Mouse (Mus musculus): Measurements from ENCODE around the gene Sept10. TPM values are rescaled to one million over a fixed set of nuclear protein-coding genes. Genes with fewer than 3 reads are reported as not detected.
A peak's percentile ranks its signal among the peaks of the same experiment; 100 is the strongest.

The Sept10 gene
- polyA plus RNA-seq, 1 experiment from 2014 or later, result 12.8 TPM

- H3K4me3 ChIP-seq (ENCODE audit: low read depth, low read length), result no peak overlapping the region
These were observed 59.3 kb downstream of the Sept10 start for GRCm38 (mm10) chr10:59162185-59162897.

GRCm38 (mm10) chr10:59158627-59159026 is 63.0 kb downstream of the Sept10 start:
- Histone ChIP-seq H3K9me3 (ENCODE audit: control insufficient read depth, low read length) (no peaks in the 10 kb centered on the region), H3K27me3 (ENCODE audit: control insufficient read depth, insufficient read depth, low read length) (no peaks in the 10 kb centered on the region), H3K9ac (replicated peaks; ENCODE audit: low read depth, low read length) (no peak overlapping the region), H3K4me2 (ENCODE audit: low read depth, low read length) (no peak overlapping the region), H3K4me1 (ENCODE audit: control insufficient read depth, insufficient read depth, low read length) (no peaks in the 10 kb centered on the region), H3K4me3 (ENCODE audit: low read depth, low read length) (no peak overlapping the region), H3K27ac (ENCODE audit: low read depth, low read length) (no peak overlapping the region), H3K36me3 (ENCODE audit: control insufficient read depth, insufficient read depth, low read length) (no peaks in the 10 kb centered on the region)
- WGBS, result 81% methylated on average over 3 of the region's 3 CpGs
- no peak for ATAC-seq (ENCODE audit: low read depth)

More at GRCm38 (mm10) chr10:59162185-59162897, 59.3 kb downstream of the Sept10 start:
- Histone ChIP-seq H3K36me3 (ENCODE audit: control insufficient read depth, insufficient read depth, low read length) (no peaks in the 10 kb centered on the region), H3K4me1 (ENCODE audit: control insufficient read depth, insufficient read depth, low read length) (no peaks in the 10 kb centered on the region), H3K9me3 (ENCODE audit: control insufficient read depth, low read length) (no peaks in the 10 kb centered on the region), H3K9ac (replicated peaks; ENCODE audit: low read depth, low read length) (no peak overlapping the region), H3K4me2 (ENCODE audit: low read depth, low read length) (no peak overlapping the region), H3K27me3 (ENCODE audit: control insufficient read depth, insufficient read depth, low read length) (no peaks in the 10 kb centered on the region), H3K27ac (ENCODE audit: low read depth, low read length) (no peak overlapping the region)
- WGBS, result 80% methylated on average over 4 of the region's 4 CpGs
- no peak for ATAC-seq (ENCODE audit: low read depth)

GRCm38 (mm10) chr10:59152544-59153081 is 69.0 kb downstream of the Sept10 start:
- H3K27me3 ChIP-seq (ENCODE audit: control insufficient read depth, insufficient read depth, low read length), result no peaks in the 10 kb centered on the region
- H3K36me3 ChIP-seq (ENCODE audit: control insufficient read depth, insufficient read depth, low read length), result no peaks in the 10 kb centered on the region
- no peaks in the 10 kb centered on the region for H3K4me1 ChIP-seq (ENCODE audit: control insufficient read depth, insufficient read depth, low read length)
- H3K4me2 ChIP-seq (ENCODE audit: low read depth, low read length), result no peak overlapping the region
- no peak for ATAC-seq (ENCODE audit: low read depth)
- no peak overlapping the region for H3K4me3 ChIP-seq (ENCODE audit: low read depth, low read length)
- H3K9me3 ChIP-seq (ENCODE audit: control insufficient read depth, low read length), result no peaks in the 10 kb centered on the region
- WGBS, result 72% methylated on average over 5 of the region's 5 CpGs
- no peak overlapping the region for H3K9ac ChIP-seq (replicated peaks; ENCODE audit: low read depth, low read length)
- no peak overlapping the region for H3K27ac ChIP-seq (ENCODE audit: low read depth, low read length)

- 93% methylated on average over 10 of the region's 10 CpGs for WGBS
- H3K9ac ChIP-seq (replicated peaks; ENCODE audit: low read depth, low read length), result no peak overlapping the region
- no peak overlapping the region for H3K4me3 ChIP-seq (ENCODE audit: low read depth, low read length)
- ATAC-seq (ENCODE audit: low read depth), result no peak
- H3K27me3 ChIP-seq (ENCODE audit: control insufficient read depth, insufficient read depth, low read length), result no peaks in the 10 kb centered on the region
- no peak overlapping the region for H3K4me2 ChIP-seq (ENCODE audit: low read depth, low read length)
- H3K9me3 ChIP-seq (ENCODE audit: control insufficient read depth, low read length), result no peaks in the 10 kb centered on the region
- no peak overlapping the region for H3K27ac ChIP-seq (ENCODE audit: low read depth, low read length)
- no peaks in the 10 kb centered on the region for H3K4me1 ChIP-seq (ENCODE audit: control insufficient read depth, insufficient read depth, low read length)
- H3K36me3 ChIP-seq (ENCODE audit: control insufficient read depth, insufficient read depth, low read length), result no peaks in the 10 kb centered on the region
These were observed 70.5 kb downstream of the Sept10 start for GRCm38 (mm10) chr10:59150938-59151657.

GRCm38 (mm10) chr10:59149956-59150383 is 71.7 kb downstream of the Sept10 start:
- peak; percentile 87 for ATAC-seq (ENCODE audit: low read depth)
- Histone ChIP-seq H3K9me3 (ENCODE audit: control insufficient read depth, low read length) (no peaks in the 10 kb centered on the region), H3K4me2 (ENCODE audit: low read depth, low read length) (no peak overlapping the region), H3K27me3 (ENCODE audit: control insufficient read depth, insufficient read depth, low read length) (no peaks in the 10 kb centered on the region), H3K9ac (replicated peaks; ENCODE audit: low read depth, low read length) (no peak overlapping the region), H3K27ac (ENCODE audit: low read depth, low read length) (no peak overlapping the region), H3K36me3 (ENCODE audit: control insufficient read depth, insufficient read depth, low read length) (no peaks in the 10 kb centered on the region), H3K4me3 (ENCODE audit: low read depth, low read length) (no peak overlapping the region), H3K4me1 (ENCODE audit: control insufficient read depth, insufficient read depth, low read length) (no peaks in the 10 kb centered on the region)
- WGBS, result 16% methylated on average over 8 of the region's 8 CpGs

GRCm38 (mm10) chr10:59133478-59134009 is 88.1 kb downstream of the Sept10 start:
- H3K9me3 ChIP-seq (ENCODE audit: control insufficient read depth, low read length), result no peaks in the 10 kb centered on the region
- no peaks in the 10 kb centered on the region for H3K27me3 ChIP-seq (ENCODE audit: control insufficient read depth, insufficient read depth, low read length)
- 73% methylated on average over 8 of the region's 8 CpGs for WGBS
- no peak overlapping the region for H3K4me2 ChIP-seq (ENCODE audit: low read depth, low read length)
- ATAC-seq (ENCODE audit: low read depth), result no peak
- no peak overlapping the region for H3K9ac ChIP-seq (replicated peaks; ENCODE audit: low read depth, low read length)
- no peaks in the 10 kb centered on the region for H3K36me3 ChIP-seq (ENCODE audit: control insufficient read depth, insufficient read depth, low read length)
- H3K27ac ChIP-seq (ENCODE audit: low read depth, low read length), result no peak overlapping the region
- no peak overlapping the region for H3K4me3 ChIP-seq (ENCODE audit: low read depth, low read length)
- H3K4me1 ChIP-seq (ENCODE audit: control insufficient read depth, insufficient read depth, low read length), result no peaks in the 10 kb centered on the region

- H3K36me3 ChIP-seq (ENCODE audit: control insufficient read depth, insufficient read depth, low read length), result no peaks in the 10 kb centered on the region
- no peaks in the 10 kb centered on the region for H3K9me3 ChIP-seq (ENCODE audit: control insufficient read depth, low read length)
- 80% methylated on average over 20 of the region's 20 CpGs for WGBS
- no peaks in the 10 kb centered on the region for H3K27me3 ChIP-seq (ENCODE audit: control insufficient read depth, insufficient read depth, low read length)
- no peaks in the 10 kb centered on the region for H3K4me1 ChIP-seq (ENCODE audit: control insufficient read depth, insufficient read depth, low read length)
- no peak overlapping the region for H3K4me2 ChIP-seq (ENCODE audit: low read depth, low read length)
- no peak overlapping the region for H3K27ac ChIP-seq (ENCODE audit: low read depth, low read length)
- ATAC-seq (ENCODE audit: low read depth), result no peak
- H3K4me3 ChIP-seq (ENCODE audit: low read depth, low read length), result no peak overlapping the region
- no peak overlapping the region for H3K9ac ChIP-seq (replicated peaks; ENCODE audit: low read depth, low read length)
These were observed 89.6 kb downstream of the Sept10 start for GRCm38 (mm10) chr10:59131926-59132628.

GRCm38 (mm10) chr10:59127637-59128036 is 94.0 kb downstream of the Sept10 start:
- H3K4me3 ChIP-seq (ENCODE audit: low read depth, low read length), result no peak overlapping the region
- ATAC-seq (ENCODE audit: low read depth), result no peak
- no peaks in the 10 kb centered on the region for H3K36me3 ChIP-seq (ENCODE audit: control insufficient read depth, insufficient read depth, low read length)
- no peak overlapping the region for H3K4me2 ChIP-seq (ENCODE audit: low read depth, low read length)
- H3K27ac ChIP-seq (ENCODE audit: low read depth, low read length), result no peak overlapping the region
- WGBS, result 81% methylated on average over 6 of the region's 6 CpGs
- no peaks in the 10 kb centered on the region for H3K4me1 ChIP-seq (ENCODE audit: control insufficient read depth, insufficient read depth, low read length)
- H3K27me3 ChIP-seq (ENCODE audit: control insufficient read depth, insufficient read depth, low read length), result no peaks in the 10 kb centered on the region
- H3K9ac ChIP-seq (replicated peaks; ENCODE audit: low read depth, low read length), result no peak overlapping the region
- no peaks in the 10 kb centered on the region for H3K9me3 ChIP-seq (ENCODE audit: control insufficient read depth, low read length)
